Mouse (Mus musculus) embryo, embryonic 10.5 days (tissue): ENCODE data around the gene Slc9a8.
"Not testable (repeated sequence)": the region's sequence is repeated elsewhere in the genome, so short reads cannot be mapped to it uniquely, and the experiment has no call there.

Experiments
- DNase-seq: peaks from one replicate; pipeline ENCODE4 v3.0.0-alpha.2; 2015; ENCODE audit warnings: low spot score

Gene Slc9a8

GRCm38 (mm10) chr2:167421330-167422149 lies at the start of gene Slc9a8:
Gene Slc9a8 (plus strand): TSS chr2:167421712.
- peak; percentile 97 for DNase-seq

GRCm38 (mm10) chr2:167373266-167373665 lies 48.2 kb upstream of the Slc9a8 start:
- DNase-seq, result no peak

- DNase-seq, result no peak
Measured at GRCm38 (mm10) chr2:167374191-167374805, 47.2 kb upstream of the Slc9a8 start.

- DNase-seq, result no peak
Measured at GRCm38 (mm10) chr2:167375135-167375534, 46.4 kb upstream of the Slc9a8 start.

GRCm38 (mm10) chr2:167375688-167376087 lies 45.8 kb upstream of the Slc9a8 start:
- no peak for DNase-seq

GRCm38 (mm10) chr2:167376160-167376564 lies 45.4 kb upstream of the Slc9a8 start:
- DNase-seq, result peak; percentile 24

GRCm38 (mm10) chr2:167377697-167378096 lies 43.8 kb upstream of the Slc9a8 start:
- DNase-seq, result no peak

GRCm38 (mm10) chr2:167378972-167379371 lies 42.5 kb upstream of the Slc9a8 start:
- DNase-seq, result no peak

- DNase-seq, result no peak
Measured at GRCm38 (mm10) chr2:167380615-167381285, 40.8 kb upstream of the Slc9a8 start.

- no peak for DNase-seq
Measured at GRCm38 (mm10) chr2:167381596-167381995, 39.9 kb upstream of the Slc9a8 start.

GRCm38 (mm10) chr2:167382389-167382788 lies 39.1 kb upstream of the Slc9a8 start:
- no peak for DNase-seq

GRCm38 (mm10) chr2:167383666-167384083 lies 37.8 kb upstream of the Slc9a8 start:
- DNase-seq, result no peak

- no peak for DNase-seq
Measured at GRCm38 (mm10) chr2:167386456-167386855, 35.1 kb upstream of the Slc9a8 start.

GRCm38 (mm10) chr2:167386998-167387397 lies 34.5 kb upstream of the Slc9a8 start:
- DNase-seq, result no peak

- no peak for DNase-seq
Measured at GRCm38 (mm10) chr2:167394426-167394825, 27.1 kb upstream of the Slc9a8 start.

- not testable (repeated sequence) for DNase-seq
Measured at GRCm38 (mm10) chr2:167396420-167396819, 25.1 kb upstream of the Slc9a8 start.

- no peak for DNase-seq
Measured at GRCm38 (mm10) chr2:167399012-167399411, 22.5 kb upstream of the Slc9a8 start.

- DNase-seq, result no peak
Measured at GRCm38 (mm10) chr2:167399646-167400045, 21.9 kb upstream of the Slc9a8 start.

GRCm38 (mm10) chr2:167403085-167403484 lies 18.4 kb upstream of the Slc9a8 start:
- DNase-seq, result no peak

GRCm38 (mm10) chr2:167405101-167405880 lies 16.2 kb upstream of the Slc9a8 start:
- no peak for DNase-seq

GRCm38 (mm10) chr2:167407296-167407929 lies 14.1 kb upstream of the Slc9a8 start:
- no peak for DNase-seq

- no peak for DNase-seq
Measured at GRCm38 (mm10) chr2:167414461-167414860, 7.1 kb upstream of the Slc9a8 start.
